Mouse (Mus musculus): ENCODE measurements at regions not wholly inside any gene's neighbourhood (a gene's known extent, or its start where the extent isn't known, plus 50 kb on each side); places are given as distances from the start of the nearest gene placed in this dataset.

GRCm38 (mm10) chr6:6357477-6357876 lies 140.5 kb upstream of the Slc25a13 start:
- Histone ChIP-seq H3K4me1 (0 out of 2 replicates have a peak, but pooled peaks cover 3% of the 10 kb centered on the region), H3K4me3 (replicated peaks) (no peak overlapping the region), H3K9me3 (no peaks in the 10 kb centered on the region), H3K27me3 (replicated peaks) (no peaks in the 10 kb centered on the region), H3K36me3 (replicated peaks; ENCODE audit: low read length) (no peaks in the 10 kb centered on the region)
- TF ChIP-seq GATA1 (IDR thresholded peaks at IDR 0.05; ENCODE audit: borderline replicate concordance, low read length) (no peak), FLI1 (IDR thresholded peaks at IDR 0.05; ENCODE audit: low read length) (no peak)

GRCm38 (mm10) chr6:6356967-6357366 lies 140.0 kb upstream of the Slc25a13 start:
- Histone ChIP-seq H3K4me1 (0 out of 2 replicates have a peak, but pooled peaks cover 3% of the 10 kb centered on the region), H3K36me3 (replicated peaks; ENCODE audit: low read length) (no peaks in the 10 kb centered on the region), H3K9me3 (no peaks in the 10 kb centered on the region), H3K27me3 (replicated peaks) (no peaks in the 10 kb centered on the region), H3K4me3 (replicated peaks) (no peak overlapping the region)
- TF ChIP-seq GATA1 (IDR thresholded peaks at IDR 0.05; ENCODE audit: borderline replicate concordance, low read length), result no peak

- TF ChIP-seq FLI1 (IDR thresholded peaks at IDR 0.05; ENCODE audit: low read length) (no peak), GATA1 (IDR thresholded peaks at IDR 0.05; ENCODE audit: borderline replicate concordance, low read length) (no peak)
Measured at GRCm38 (mm10) chr6:6335251-6335650, 118.3 kb upstream of the Slc25a13 start.

GRCm38 (mm10) chr6:6330271-6330670 lies 113.3 kb upstream of the Slc25a13 start:
- Histone ChIP-seq H3K27me3 (replicated peaks) (no peaks in the 10 kb centered on the region), H3K4me1 (no peaks in the 10 kb centered on the region), H3K4me3 (replicated peaks) (no peak overlapping the region), H3K36me3 (replicated peaks; ENCODE audit: low read length) (no peaks in the 10 kb centered on the region), H3K9me3 (peaks cover 20% of the 10 kb centered on the region)
- no peak for TF ChIP-seq FLI1 (IDR thresholded peaks at IDR 0.05; ENCODE audit: low read length)
- TF ChIP-seq GATA1 (IDR thresholded peaks at IDR 0.05; ENCODE audit: borderline replicate concordance, low read length), result no peak

More at GRCm38 (mm10) chr6:6335251-6335650, 118.3 kb upstream of the Slc25a13 start:
- Histone ChIP-seq H3K36me3 (replicated peaks; ENCODE audit: low read length) (no peaks in the 10 kb centered on the region), H3K9me3 (peaks cover 7% of the 10 kb centered on the region; the same call in 1 of the 2 replicates), H3K4me3 (replicated peaks) (no peak overlapping the region), H3K4me1 (no peaks in the 10 kb centered on the region), H3K27me3 (replicated peaks) (no peaks in the 10 kb centered on the region)

DNA sequence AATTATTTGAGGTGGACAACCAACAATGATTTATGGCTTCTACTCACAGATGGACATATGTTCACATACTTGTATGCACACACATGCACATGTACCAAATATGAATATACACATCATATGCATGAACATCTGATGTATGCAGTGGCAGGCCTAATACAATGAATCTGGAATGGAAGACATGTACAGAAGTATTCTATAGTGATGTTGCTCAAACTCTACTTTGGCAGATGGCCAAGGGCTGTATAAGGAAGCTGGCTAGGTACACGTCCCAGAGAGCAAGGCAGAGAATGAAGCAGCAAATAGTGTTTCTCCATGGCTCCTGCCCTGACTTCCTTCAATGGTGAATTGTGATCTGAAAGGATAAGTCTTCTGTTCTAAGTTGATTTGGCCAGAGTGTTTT lies 108.5 kb upstream of the Slc25a13 start:
- no peak for TF ChIP-seq FLI1 (IDR thresholded peaks at IDR 0.05; ENCODE audit: low read length)
- TF ChIP-seq GATA1 (IDR thresholded peaks at IDR 0.05; ENCODE audit: borderline replicate concordance, low read length), result no peak
- peaks cover 13% of the 10 kb centered on the region for H3K9me3 ChIP-seq
- no peaks in the 10 kb centered on the region for H3K27me3 ChIP-seq (replicated peaks)
- no peaks in the 10 kb centered on the region for H3K36me3 ChIP-seq (replicated peaks; ENCODE audit: low read length)
- no peak overlapping the region for H3K4me3 ChIP-seq (replicated peaks)
- H3K4me1 ChIP-seq, result no peaks in the 10 kb centered on the region

DNA sequence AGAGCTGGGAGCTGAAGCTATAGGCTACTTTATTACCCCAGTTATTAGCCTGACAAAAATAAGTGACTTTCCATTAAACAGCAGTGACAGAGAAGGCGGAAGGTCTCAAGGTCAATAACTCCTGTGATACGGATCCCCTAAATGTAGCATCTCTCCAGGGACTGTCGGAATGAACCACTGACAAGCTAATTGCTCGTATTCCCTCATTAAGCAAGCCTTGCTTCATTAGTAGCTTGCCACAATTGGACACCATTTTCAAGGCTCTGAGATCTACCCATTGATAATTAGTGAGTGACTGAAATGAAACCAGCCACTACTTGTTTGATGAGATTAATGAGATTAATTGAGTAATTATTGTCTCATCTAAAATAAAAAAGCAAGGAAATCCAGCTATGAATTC lies 99.8 kb upstream of the Slc25a13 start:
- Histone ChIP-seq H3K36me3 (replicated peaks; ENCODE audit: low read length) (no peaks in the 10 kb centered on the region), H3K4me3 (replicated peaks) (no peak overlapping the region), H3K9me3 (peaks cover 12% of the 10 kb centered on the region), H3K4me1 (no peaks in the 10 kb centered on the region), H3K27me3 (replicated peaks) (no peaks in the 10 kb centered on the region)
- no peak for TF ChIP-seq FLI1 (IDR thresholded peaks at IDR 0.05; ENCODE audit: low read length)
- TF ChIP-seq GATA1 (IDR thresholded peaks at IDR 0.05; ENCODE audit: borderline replicate concordance, low read length), result no peak

DNA sequence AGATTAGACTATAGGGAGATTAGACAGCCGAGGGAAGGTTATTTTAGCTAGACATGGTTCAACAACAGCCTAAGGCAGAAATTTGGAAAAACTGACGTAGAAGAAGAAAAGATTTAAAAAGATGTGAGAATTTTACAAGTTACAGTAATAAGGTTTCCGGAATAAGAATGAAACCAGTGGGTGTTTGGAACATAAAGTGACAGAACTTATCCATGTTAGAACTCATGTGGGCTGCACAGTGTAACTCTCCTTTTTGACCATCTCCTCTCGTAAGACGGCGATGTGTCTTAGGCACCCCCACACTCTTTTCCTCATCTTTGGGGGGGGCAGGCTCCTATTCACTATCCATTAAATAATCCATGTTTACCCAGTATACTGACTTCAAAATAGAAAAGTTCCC lies 96.2 kb upstream of the Slc25a13 start:
- H3K27me3 ChIP-seq (replicated peaks), result no peaks in the 10 kb centered on the region
- TF ChIP-seq GATA1 (IDR thresholded peaks at IDR 0.05; ENCODE audit: borderline replicate concordance, low read length) (no peak), FLI1 (IDR thresholded peaks at IDR 0.05; ENCODE audit: low read length) (no peak)
- H3K4me3 ChIP-seq (replicated peaks), result no peak overlapping the region
- no peaks in the 10 kb centered on the region for H3K36me3 ChIP-seq (replicated peaks; ENCODE audit: low read length)
- no peaks in the 10 kb centered on the region for H3K4me1 ChIP-seq
- H3K9me3 ChIP-seq, result peaks cover 6% of the 10 kb centered on the region

GRCm38 (mm10) chr6:6310213-6310612 lies 93.2 kb upstream of the Slc25a13 start:
- H3K4me3 ChIP-seq (replicated peaks), result no peak overlapping the region
- no peaks in the 10 kb centered on the region for H3K4me1 ChIP-seq
- no peak for TF ChIP-seq FLI1 (IDR thresholded peaks at IDR 0.05; ENCODE audit: low read length)
- no peak for TF ChIP-seq GATA1 (IDR thresholded peaks at IDR 0.05; ENCODE audit: borderline replicate concordance, low read length)
- H3K27me3 ChIP-seq (replicated peaks), result no peaks in the 10 kb centered on the region
- no peaks in the 10 kb centered on the region for H3K36me3 ChIP-seq (replicated peaks; ENCODE audit: low read length)
- no peaks in the 10 kb centered on the region for H3K9me3 ChIP-seq

DNA sequence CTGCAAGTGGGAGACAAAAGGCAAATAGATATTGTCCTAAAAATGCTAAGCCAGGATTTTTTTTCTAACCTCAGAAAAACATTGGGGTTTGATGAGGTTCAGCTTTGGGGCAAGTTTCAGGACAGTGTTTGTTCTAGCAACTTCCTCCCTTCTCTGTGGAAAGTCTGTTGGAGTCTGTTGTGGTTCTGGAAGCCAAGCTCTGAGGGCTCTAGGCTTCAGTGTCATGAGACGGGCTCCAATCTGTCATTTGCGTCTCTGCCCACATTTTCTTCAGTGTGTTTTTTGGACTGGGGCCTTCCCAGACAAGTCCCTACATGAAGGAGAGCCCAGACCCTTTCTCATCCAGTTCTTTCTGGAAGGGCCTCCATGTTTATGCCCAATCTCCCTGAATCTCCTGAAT lies 90.6 kb upstream of the Slc25a13 start:
- no peaks in the 10 kb centered on the region for H3K27me3 ChIP-seq (replicated peaks)
- H3K4me3 ChIP-seq (replicated peaks), result no peak overlapping the region
- no peaks in the 10 kb centered on the region for H3K36me3 ChIP-seq (replicated peaks; ENCODE audit: low read length)
- TF ChIP-seq FLI1 (IDR thresholded peaks at IDR 0.05; ENCODE audit: low read length) (no peak), GATA1 (IDR thresholded peaks at IDR 0.05; ENCODE audit: borderline replicate concordance, low read length) (no peak)
- no peaks in the 10 kb centered on the region for H3K4me1 ChIP-seq
- no peaks in the 10 kb centered on the region for H3K9me3 ChIP-seq

GRCm38 (mm10) chr6:6303767-6304166 lies 86.8 kb upstream of the Slc25a13 start:
- H3K36me3 ChIP-seq (replicated peaks; ENCODE audit: low read length), result no peaks in the 10 kb centered on the region
- H3K4me3 ChIP-seq (replicated peaks), result no peak overlapping the region
- no peaks in the 10 kb centered on the region for H3K27me3 ChIP-seq (replicated peaks)
- no peaks in the 10 kb centered on the region for H3K4me1 ChIP-seq
- TF ChIP-seq GATA1 (IDR thresholded peaks at IDR 0.05; ENCODE audit: borderline replicate concordance, low read length), result no peak
- no peak for TF ChIP-seq FLI1 (IDR thresholded peaks at IDR 0.05; ENCODE audit: low read length)
- H3K9me3 ChIP-seq, result peaks cover 13% of the 10 kb centered on the region

DNA sequence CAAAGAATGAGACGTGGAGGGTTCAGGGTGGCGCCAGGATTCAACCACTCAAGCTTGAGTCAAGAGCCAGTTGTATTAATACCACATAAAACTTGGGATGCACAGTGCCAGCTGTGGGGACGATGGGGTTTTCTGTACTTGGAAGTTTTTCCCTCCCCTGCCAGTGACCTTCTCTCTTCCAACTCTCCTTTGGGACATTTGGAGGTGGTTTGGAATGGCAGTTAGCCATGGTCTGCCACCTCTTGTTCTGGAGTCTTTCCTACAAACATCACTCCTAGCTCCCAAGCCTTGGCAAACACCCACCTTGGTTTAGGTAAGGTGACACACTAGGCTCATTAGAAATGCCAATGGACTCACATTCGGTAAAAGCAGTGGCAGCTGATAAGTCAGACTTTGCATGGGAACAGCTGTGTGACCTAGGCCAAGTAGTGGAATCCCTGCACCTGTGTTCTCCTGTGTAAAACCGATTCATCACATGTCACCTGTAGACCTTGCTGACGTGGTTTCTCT lies 84.1 kb upstream of the Slc25a13 start:
- peaks cover 18% of the 10 kb centered on the region for H3K9me3 ChIP-seq
- H3K27me3 ChIP-seq (replicated peaks), result no peaks in the 10 kb centered on the region
- TF ChIP-seq GATA1 (IDR thresholded peaks at IDR 0.05; ENCODE audit: borderline replicate concordance, low read length) (no peak), FLI1 (IDR thresholded peaks at IDR 0.05; ENCODE audit: low read length) (no peak)
- no peaks in the 10 kb centered on the region for H3K36me3 ChIP-seq (replicated peaks; ENCODE audit: low read length)
- no peaks in the 10 kb centered on the region for H3K4me1 ChIP-seq
- H3K4me3 ChIP-seq (replicated peaks), result no peak overlapping the region

Data from megakaryocyte, embryonic 14.5 days (primary cell).